Mouse (Mus musculus) lung, embryonic 14.5 days (tissue): ENCODE measurements around the gene Nav3. TPM values are rescaled to one million over a fixed set of nuclear protein-coding genes. Genes with fewer than 3 reads are reported as not detected.
A peak's percentile ranks its signal among the peaks of the same experiment; 100 is the strongest.

Source experiments
- ATAC-seq: fragments of 200-750 bp; cut with Nextera tagmentation; 2 replicates; pipeline ENCODE4 v1.8.0; 2017; ENCODE audit warnings: mild to moderate bottlenecking, moderate TSS enrichment, moderate library complexity; ENCODE audit not compliant: insufficient read depth
- DNase-seq: peaks from one replicate; pipeline ENCODE4 v3.0.0-alpha.2; 2015
- H3K27ac ChIP-seq: fragments of 300-500 bp; sonication (generic); 2 replicates; pipeline ENCODE4 v1.5.1; 2014; ENCODE audit warnings: low read depth, mild to moderate bottlenecking, moderate library complexity
- H3K27me3 ChIP-seq: fragments of 300-500 bp; sonication (generic); 2 replicates; pipeline ENCODE4 v1.6.1; 2014; ENCODE audit warnings: low read length, control low read depth; ENCODE audit not compliant: insufficient read depth
- H3K36me3 ChIP-seq: fragments of 300-500 bp; sonication (generic); 2 replicates; pipeline ENCODE4 v1.6.1; 2014; ENCODE audit warnings: control low read depth; ENCODE audit not compliant: insufficient read depth
- H3K4me1 ChIP-seq: fragments of 300-500 bp; sonication (generic); 2 replicates; pipeline ENCODE4 v1.6.1; 2014; ENCODE audit warnings: antibody characterized with exemption, control low read depth; ENCODE audit not compliant: insufficient read depth
- H3K4me2 ChIP-seq: fragments of 300-500 bp; sonication (generic); 2 replicates; pipeline ENCODE4 v1.6.1; 2014; ENCODE audit warnings: mild to moderate bottlenecking
- H3K4me3 ChIP-seq: fragments of 300-500 bp; sonication (generic); 2 replicates; pipeline ENCODE4 v1.5.1; 2014; ENCODE audit warnings: low read depth, low read length
- H3K9ac ChIP-seq: fragments of 300-500 bp; sonication (generic); 2 replicates; pipeline ENCODE4 v1.6.1; 2014
- H3K9me3 ChIP-seq: fragments of 300-500 bp; sonication (generic); 2 replicates; pipeline ENCODE4 v1.6.1; 2016; ENCODE audit warnings: low read depth, low read length, control low read depth
- CTCF ChIP-seq: IDR thresholded peaks from 2 replicates; pipeline ENCODE4 v1.5.1; 2016; ENCODE audit warnings: antibody characterized with exemption, low read depth
- WGBS: fragments of 180-500 bp; shearing (Covaris S2); extraction: QIAGEN DNeasy Blood & Tissue Kit; methylation state at CpG from one replicate; pipeline ENCODE4 v1.1.7; 2014; 5-methylcytosine and 5-hydroxymethylcytosine counted together
- polyA plus RNA-seq: library from polyadenylated mRNA; unstranded; fragments of >200 nt; fragmentation: Nextera tagmentation; extraction: Ambion mirVana; gene quantifications from 2 replicates; pipeline ENCODE4 v1.2.1, GENCODE M21; 2014

Gene Nav3
- polyA plus RNA-seq, 1 experiment from 2014 or later: 3.7 TPM

- WGBS: 81% methylated on average over 2 of the region's 2 CpGs
- DNase-seq: no peak
- TF ChIP-seq CTCF: no peak
- no peak overlapping the region for H3K4me2 ChIP-seq
- no peak overlapping the region for H3K27ac ChIP-seq
- ATAC-seq: no peak
- H3K9me3 ChIP-seq: no peaks in the 10 kb centered on the region
- H3K4me1 ChIP-seq: no peaks in the 10 kb centered on the region
- H3K36me3 ChIP-seq: no peaks in the 10 kb centered on the region
- no peak overlapping the region for H3K4me3 ChIP-seq
- H3K9ac ChIP-seq: no peak overlapping the region
- H3K27me3 ChIP-seq: no peaks in the 10 kb centered on the region
Measured at GRCm38 (mm10) chr10:109866063-109866462, 589.9 kb downstream of the Nav3 start.

GRCm38 (mm10) chr10:109865391-109865790, 590.6 kb downstream of the Nav3 start:
- Histone ChIP-seq H3K9me3 (no peaks in the 10 kb centered on the region), H3K9ac (no peak overlapping the region), H3K4me3 (no peak overlapping the region), H3K27me3 (no peaks in the 10 kb centered on the region), H3K4me2 (no peak overlapping the region), H3K4me1 (no peaks in the 10 kb centered on the region), H3K27ac (no peak overlapping the region), H3K36me3 (no peaks in the 10 kb centered on the region)
- TF ChIP-seq CTCF: no peak
- DNase-seq: peak; percentile 35
- 0 out of 2 replicates have a peak, but pooled peaks have one; percentile 38 for ATAC-seq
- WGBS: 17% methylated on average over 1 of the region's 2 CpGs

GRCm38 (mm10) chr10:109864708-109865107, 591.3 kb downstream of the Nav3 start:
- Histone ChIP-seq H3K36me3 (no peaks in the 10 kb centered on the region), H3K9me3 (no peaks in the 10 kb centered on the region), H3K27me3 (no peaks in the 10 kb centered on the region), H3K4me2 (no peak overlapping the region), H3K4me3 (no peak overlapping the region), H3K4me1 (no peaks in the 10 kb centered on the region), H3K27ac (no peak overlapping the region), H3K9ac (no peak overlapping the region)
- ATAC-seq (peak; percentile 55; the same call in 1 of the 2 replicates), DNase-seq (peak; percentile 79)
- peak; percentile 66 for TF ChIP-seq CTCF
- WGBS: 12% methylated on average over 4 of the region's 4 CpGs

GRCm38 (mm10) chr10:109861275-109861674, 594.7 kb downstream of the Nav3 start:
- no peak overlapping the region for H3K27ac ChIP-seq
- no peaks in the 10 kb centered on the region for H3K4me1 ChIP-seq
- no peak; the same call in 1 of the 2 replicates for ATAC-seq
- TF ChIP-seq CTCF: peak; percentile 73
- DNase-seq: peak; percentile 72
- H3K9ac ChIP-seq: no peak overlapping the region
- no peaks in the 10 kb centered on the region for H3K36me3 ChIP-seq
- H3K9me3 ChIP-seq: no peaks in the 10 kb centered on the region
- H3K4me3 ChIP-seq: no peak overlapping the region
- no peaks in the 10 kb centered on the region for H3K27me3 ChIP-seq
- H3K4me2 ChIP-seq: no peak overlapping the region
- 48% methylated on average over 2 of the region's 2 CpGs for WGBS

- no peak for ATAC-seq
Measured at GRCm38 (mm10) chr10:109858568-109858967, 597.4 kb downstream of the Nav3 start.

GRCm38 (mm10) chr10:109852392-109852791, 603.6 kb downstream of the Nav3 start:
- peak; percentile 81; the same call in 1 of the 2 replicates for ATAC-seq
- TF ChIP-seq CTCF: no peak
- no peak overlapping the region for H3K4me2 ChIP-seq
- no peaks in the 10 kb centered on the region for H3K9me3 ChIP-seq
- no peak overlapping the region for H3K27ac ChIP-seq
- H3K4me1 ChIP-seq: no peaks in the 10 kb centered on the region
- no peaks in the 10 kb centered on the region for H3K36me3 ChIP-seq
- 28% methylated on average over 7 of the region's 7 CpGs for WGBS
- no peak overlapping the region for H3K9ac ChIP-seq
- H3K27me3 ChIP-seq: no peaks in the 10 kb centered on the region
- no peak overlapping the region for H3K4me3 ChIP-seq
- DNase-seq: peak; percentile 67

More at GRCm38 (mm10) chr10:109858568-109858967, 597.4 kb downstream of the Nav3 start:
- DNase-seq: no peak
- Histone ChIP-seq H3K27ac (no peak overlapping the region), H3K9me3 (no peaks in the 10 kb centered on the region), H3K9ac (no peak overlapping the region), H3K4me2 (no peak overlapping the region), H3K4me3 (no peak overlapping the region), H3K36me3 (no peaks in the 10 kb centered on the region), H3K27me3 (no peaks in the 10 kb centered on the region), H3K4me1 (no peaks in the 10 kb centered on the region)
- WGBS: 78% methylated on average over 2 of the region's 2 CpGs
- TF ChIP-seq CTCF: no peak

GRCm38 (mm10) chr10:109847631-109848030, 608.4 kb downstream of the Nav3 start:
- WGBS: 59% methylated on average over 4 of the region's 4 CpGs
- Histone ChIP-seq H3K4me2 (no peak overlapping the region), H3K27me3 (no peaks in the 10 kb centered on the region), H3K36me3 (no peaks in the 10 kb centered on the region), H3K4me3 (no peak overlapping the region), H3K4me1 (no peaks in the 10 kb centered on the region), H3K9ac (no peak overlapping the region), H3K9me3 (no peaks in the 10 kb centered on the region), H3K27ac (no peak overlapping the region)
- TF ChIP-seq CTCF: no peak
- ATAC-seq: no peak
- DNase-seq: no peak

GRCm38 (mm10) chr10:109843661-109844060, 612.3 kb downstream of the Nav3 start:
- H3K9me3 ChIP-seq: no peaks in the 10 kb centered on the region
- no peaks in the 10 kb centered on the region for H3K4me1 ChIP-seq
- no peak overlapping the region for H3K4me2 ChIP-seq
- H3K9ac ChIP-seq: no peak overlapping the region
- no peak for DNase-seq
- ATAC-seq: no peak
- no peaks in the 10 kb centered on the region for H3K36me3 ChIP-seq
- 67% methylated on average over 4 of the region's 4 CpGs for WGBS
- H3K27me3 ChIP-seq: no peaks in the 10 kb centered on the region
- TF ChIP-seq CTCF: no peak
- H3K27ac ChIP-seq: no peak overlapping the region
- no peak overlapping the region for H3K4me3 ChIP-seq
